Mouse (Mus musculus): ENCODE measurements around the gene Ttc1.

DNA sequence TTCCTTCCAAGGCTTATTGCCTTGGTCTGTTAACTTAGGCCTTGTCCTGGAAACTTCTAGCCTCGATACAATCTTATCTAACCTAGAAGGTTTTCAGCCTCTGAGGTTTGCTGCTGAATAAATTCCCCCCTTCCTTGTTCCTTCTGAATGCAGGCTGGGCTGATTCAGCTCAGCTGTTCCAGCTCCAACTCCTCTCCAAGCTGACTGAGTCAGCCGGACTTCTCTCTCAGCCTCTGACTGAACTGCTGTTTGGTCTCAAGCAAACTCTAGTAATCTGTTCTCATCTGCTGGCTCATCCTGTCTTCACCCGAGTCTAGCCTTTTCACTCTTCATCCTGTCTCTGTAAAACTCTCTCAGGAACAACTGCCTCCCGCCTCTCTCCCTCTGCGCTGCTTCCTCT lies 31.7 kb upstream of the Ttc1 start:
- no peak for TF ChIP-seq CTCF (IDR thresholded peaks at IDR 0.05; ENCODE audit: low read depth)
- TF ChIP-seq EP300 (IDR thresholded peaks at IDR 0.05; ENCODE audit: low read depth), result no peak

All from heart, postnatal 0 days (tissue).